Mouse (Mus musculus) ES-Bruce4 (cell line): ENCODE measurements around the gene Pde11a. TPM values are rescaled to one million over a fixed set of nuclear protein-coding genes. Genes with fewer than 3 reads are reported as not detected.

ENCODE experiments used
- H3K27ac ChIP-seq: 2 replicates; pipeline ENCODE4 v1.5.1; 2012; ENCODE audit warnings: low read length, inconsistent platforms; ENCODE audit not compliant: insufficient read depth
- H3K27me3 ChIP-seq: 2 replicates; pipeline ENCODE4 v1.6.1; 2012; ENCODE audit warnings: mild to moderate bottlenecking, low read length, inconsistent platforms; ENCODE audit not compliant: control insufficient read depth, poor library complexity, insufficient read depth, severe bottlenecking
- H3K36me3 ChIP-seq: 2 replicates; pipeline ENCODE4 v1.6.1; 2012; ENCODE audit warnings: inconsistent platforms, mild to moderate bottlenecking, low read length, moderate library complexity; ENCODE audit not compliant: control insufficient read depth, poor library complexity, insufficient read depth, severe bottlenecking
- H3K4me1 ChIP-seq: one replicate; pipeline ENCODE4 v1.8.1; 2011; ENCODE audit warnings: low read length; ENCODE audit not compliant: control insufficient read depth, insufficient read depth
- H3K4me3 ChIP-seq: 2 replicates; pipeline ENCODE4 v1.5.1; 2011; ENCODE audit warnings: low read depth, mild to moderate bottlenecking, low read length
- H3K9ac ChIP-seq: 2 replicates; pipeline ENCODE4 v1.6.1; 2012; ENCODE audit warnings: low read depth, mild to moderate bottlenecking, inconsistent platforms; ENCODE audit not compliant: poor library complexity, severe bottlenecking
- H3K9me3 ChIP-seq: replicated peaks from 2 replicates; pipeline ENCODE4 v1.6.1; 2012; ENCODE audit warnings: mild to moderate bottlenecking, low read length, inconsistent platforms; ENCODE audit not compliant: control insufficient read depth, poor library complexity, insufficient read depth, severe bottlenecking
- CTCF ChIP-seq: IDR thresholded peaks from one replicate; pipeline ENCODE4 v1.8.1; 2011; ENCODE audit warnings: low read depth, low read length
- EP300 ChIP-seq: IDR thresholded peaks from 2 replicates; pipeline ENCODE4 v1.6.1; 2011; ENCODE audit warnings: low read depth, low read length; ENCODE audit not compliant: insufficient read depth
- POLR2A ChIP-seq: IDR thresholded peaks from one replicate; pipeline ENCODE4 v1.8.1; 2011; ENCODE audit warnings: low read length; ENCODE audit not compliant: insufficient read depth
- polyA plus RNA-seq: library from polyadenylated mRNA; stranded (reverse); fragments of >200 nt; gene quantifications from 2 replicates; pipeline ENCODE4 v1.2.4, GENCODE M21; 2011; ENCODE audit warnings: low read depth; ENCODE audit not compliant: missing spikeins, insufficient read depth, insufficient read length

Pde11a gene
- polyA plus RNA-seq, 1 experiment = 0.76 TPM

GRCm38 (mm10) chr2:76051385-76051784 is 287.2 kb downstream of the Pde11a start:
- Histone ChIP-seq H3K9me3 (no peaks in the 10 kb centered on the region), H3K4me3 (no peak overlapping the region), H3K36me3 (no peaks in the 10 kb centered on the region), H3K4me1 (no peaks in the 10 kb centered on the region), H3K9ac (no peak overlapping the region), H3K27me3 (no peaks in the 10 kb centered on the region; the same call in 1 of the 2 replicates), H3K27ac (no peak overlapping the region)
- TF ChIP-seq EP300 (no peak), CTCF (no peak), POLR2A (no peak)

GRCm38 (mm10) chr2:76050911-76051310 is 287.7 kb downstream of the Pde11a start:
- Histone ChIP-seq H3K4me1 (no peaks in the 10 kb centered on the region), H3K27ac (no peak overlapping the region)
- TF ChIP-seq POLR2A = no peak
- TF ChIP-seq EP300 = no peak
- TF ChIP-seq CTCF = no peak

DNA sequence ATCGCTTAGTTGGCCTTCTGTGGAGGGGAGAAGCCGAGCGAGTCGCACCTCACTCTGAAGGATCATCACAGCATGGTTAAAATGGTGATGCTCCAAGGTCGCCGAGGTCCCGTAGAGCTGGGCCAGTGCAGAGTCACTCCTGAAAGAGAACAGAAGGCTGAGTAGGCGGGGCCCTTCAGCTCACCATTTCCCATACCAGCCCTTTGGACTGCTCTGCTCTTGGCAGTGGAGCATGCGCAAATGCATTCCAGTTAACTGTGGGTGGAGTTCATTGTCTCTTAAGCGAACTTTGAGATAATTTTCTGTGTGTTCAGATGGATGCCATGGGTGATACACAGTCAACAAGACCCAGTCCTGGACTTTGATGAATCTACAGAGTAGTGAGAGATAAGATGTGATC is 288.5 kb downstream of the Pde11a start:
- TF ChIP-seq CTCF = no peak
- TF ChIP-seq EP300 = no peak
- no peak for TF ChIP-seq POLR2A
- Histone ChIP-seq H3K4me3 (no peak overlapping the region), H3K36me3 (no peaks in the 10 kb centered on the region), H3K27me3 (no peaks in the 10 kb centered on the region; the same call in 1 of the 2 replicates), H3K9me3 (no peaks in the 10 kb centered on the region), H3K9ac (no peak overlapping the region), H3K4me1 (no peaks in the 10 kb centered on the region), H3K27ac (no peak overlapping the region)

More at GRCm38 (mm10) chr2:76050911-76051310, 287.7 kb downstream of the Pde11a start:
- H3K9ac ChIP-seq = no peak overlapping the region
- no peaks in the 10 kb centered on the region for H3K36me3 ChIP-seq
- no peaks in the 10 kb centered on the region for H3K9me3 ChIP-seq
- no peak overlapping the region for H3K4me3 ChIP-seq
- no peaks in the 10 kb centered on the region; the same call in 1 of the 2 replicates for H3K27me3 ChIP-seq

- Histone ChIP-seq H3K27ac (no peak overlapping the region), H3K27me3 (no peaks in the 10 kb centered on the region; the same call in 1 of the 2 replicates), H3K4me3 (no peak overlapping the region), H3K9ac (no peak overlapping the region), H3K4me1 (no peaks in the 10 kb centered on the region), H3K9me3 (no peaks in the 10 kb centered on the region), H3K36me3 (no peaks in the 10 kb centered on the region)
- TF ChIP-seq POLR2A = no peak
- TF ChIP-seq EP300 = no peak
- TF ChIP-seq CTCF = no peak
These were observed 289.0 kb downstream of the Pde11a start for GRCm38 (mm10) chr2:76049529-76049928.

DNA sequence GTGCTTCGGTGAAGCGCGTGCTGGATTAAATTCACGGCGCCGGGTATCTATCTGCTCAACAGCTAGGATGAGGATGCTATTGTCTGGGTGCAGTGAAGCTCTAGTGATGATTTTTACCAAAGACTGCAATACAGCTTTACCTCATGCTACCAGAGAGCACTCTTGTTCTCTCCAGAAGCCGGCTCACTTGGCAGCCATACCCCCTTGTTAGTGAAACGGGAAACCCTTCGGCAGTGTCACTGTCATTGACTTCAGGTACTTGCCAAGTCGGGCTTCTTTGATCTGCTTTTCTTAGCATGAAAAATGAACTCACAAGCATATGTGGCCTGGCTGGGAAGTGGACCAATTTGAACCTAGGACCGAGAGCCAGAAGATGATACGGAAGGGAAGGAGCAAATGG is 290.8 kb downstream of the Pde11a start:
- no peak overlapping the region for H3K4me3 ChIP-seq
- H3K27me3 ChIP-seq = no peaks in the 10 kb centered on the region; the same call in 1 of the 2 replicates
- H3K9ac ChIP-seq = no peak overlapping the region
- no peaks in the 10 kb centered on the region for H3K36me3 ChIP-seq
- H3K9me3 ChIP-seq = no peaks in the 10 kb centered on the region
- H3K4me1 ChIP-seq = no peaks in the 10 kb centered on the region
- no peak overlapping the region for H3K27ac ChIP-seq
- TF ChIP-seq POLR2A (no peak), EP300 (no peak), CTCF (no peak)

DNA sequence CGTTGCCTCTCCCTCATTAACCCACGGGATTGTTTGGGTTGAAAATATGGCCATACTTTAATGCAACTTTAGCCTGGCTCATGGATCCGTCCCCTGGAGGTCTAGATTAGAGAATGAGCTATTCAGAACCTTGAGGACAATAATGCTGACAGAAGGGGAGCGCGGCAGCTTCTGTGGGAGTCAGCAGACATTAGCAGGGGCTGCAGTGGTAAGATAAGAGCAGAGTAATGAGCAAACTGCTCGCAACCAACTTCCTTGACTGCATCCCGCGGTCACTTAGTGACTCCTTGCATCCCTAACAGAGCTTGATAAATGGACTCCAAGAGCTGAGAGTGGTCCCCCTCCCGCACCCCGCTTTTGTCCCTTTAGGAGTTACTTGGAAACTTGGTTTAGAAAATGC is 296.4 kb downstream of the Pde11a start:
- no peak overlapping the region for H3K9ac ChIP-seq
- no peaks in the 10 kb centered on the region for H3K36me3 ChIP-seq
- H3K4me1 ChIP-seq = no peaks in the 10 kb centered on the region
- no peak overlapping the region for H3K4me3 ChIP-seq
- no peak overlapping the region for H3K27ac ChIP-seq
- no peaks in the 10 kb centered on the region; the same call in 1 of the 2 replicates for H3K27me3 ChIP-seq
- no peaks in the 10 kb centered on the region for H3K9me3 ChIP-seq
- TF ChIP-seq EP300 (no peak), POLR2A (no peak), CTCF (no peak)
